Mouse (Mus musculus) heart, adult 2 months (tissue): ENCODE results near the gene Dach1. TPM values are rescaled to one million over a fixed set of nuclear protein-coding genes. Genes with fewer than 3 reads are reported as not detected.
A peak's percentile ranks its signal among the peaks of the same experiment; 100 is the strongest.

ENCODE experiments used
- DNase-seq, 2 experiments: peaks; one replicate each; pipeline ENCODE4 v3.0.0; 2021
- H3K27ac ChIP-seq: fragments of 200-600 bp; 2 replicates; pipeline ENCODE4 v1.8.1; 2022
- H3K27me3 ChIP-seq: fragments of 200-500 bp; 2 replicates; pipeline ENCODE4 v1.6.1; 2012; ENCODE audit warnings: mild to moderate bottlenecking, low read length, inconsistent platforms, mixed read lengths; ENCODE audit not compliant: control insufficient read depth, insufficient read depth
- H3K36me3 ChIP-seq: fragments of 200-500 bp; 2 replicates; pipeline ENCODE4 v1.6.1; 2012; ENCODE audit warnings: low read length, inconsistent platforms; ENCODE audit not compliant: control insufficient read depth, insufficient read depth
- H3K4me1 ChIP-seq: fragments of 200-500 bp; 2 replicates; pipeline ENCODE4 v1.6.1; 2011; ENCODE audit warnings: low read length; ENCODE audit not compliant: control insufficient read depth, insufficient read depth
- H3K4me3 ChIP-seq: fragments of 200-600 bp; 2 replicates; pipeline ENCODE4 v1.8.1; 2022
- H3K79me2 ChIP-seq: fragments of 200-500 bp; replicated peaks from 2 replicates; pipeline ENCODE4 v1.6.1; 2012; ENCODE audit warnings: mild to moderate bottlenecking, inconsistent platforms, low read length, moderate library complexity, mixed read lengths; ENCODE audit not compliant: control insufficient read depth, insufficient read depth
- H3K9ac ChIP-seq: fragments of 200-500 bp; 2 replicates; pipeline ENCODE4 v1.6.1; 2012; ENCODE audit warnings: low read depth, mild to moderate bottlenecking, control low read depth, inconsistent platforms, low read length, mixed read lengths
- CTCF ChIP-seq: fragments of 200-600 bp; IDR thresholded peaks from 2 replicates; pipeline ENCODE4 v1.8.1; 2022; ENCODE audit warnings: antibody characterized with exemption, mild to moderate bottlenecking, moderate library complexity
- EP300 ChIP-seq: fragments of 200-500 bp; IDR thresholded peaks from 2 replicates; pipeline ENCODE4 v1.6.1; 2011; ENCODE audit warnings: low read depth, low read length, control low read depth; ENCODE audit not compliant: insufficient read depth
- POLR2A ChIP-seq: fragments of 200-500 bp; IDR thresholded peaks from 2 replicates; pipeline ENCODE4 v1.6.1; 2011; ENCODE audit warnings: mild to moderate bottlenecking, low read depth, low read length, control low read depth; ENCODE audit not compliant: insufficient read depth
- WGBS: fragments of 180-500 bp; shearing (Covaris S2); methylation state at CpG from one replicate; pipeline ENCODE4 v1.1.7; 2018; 5-methylcytosine and 5-hydroxymethylcytosine counted together
- intact Hi-C: fragments of 180-260 bp; cut with DNase I; formaldehyde crosslinking; loops from one replicate; pipeline ENCODE4 v1.15.1; 2025
- polyA plus RNA-seq: library from polyadenylated mRNA; depleted of rRNA; stranded (reverse); fragments of >200 nt; gene quantifications from 2 replicates; pipeline ENCODE4 v1.2.3, GENCODE M21; 2012
- total RNA-seq, 2 experiments: library from RNA; stranded (reverse); gene quantifications; 2 replicates each; pipeline ENCODE4 v1.2.3; 2021

Gene Dach1
- total and polyA plus RNA-seq, 3 experiments, result 2.7 to 8.4 (median 7.7) TPM

DNA sequence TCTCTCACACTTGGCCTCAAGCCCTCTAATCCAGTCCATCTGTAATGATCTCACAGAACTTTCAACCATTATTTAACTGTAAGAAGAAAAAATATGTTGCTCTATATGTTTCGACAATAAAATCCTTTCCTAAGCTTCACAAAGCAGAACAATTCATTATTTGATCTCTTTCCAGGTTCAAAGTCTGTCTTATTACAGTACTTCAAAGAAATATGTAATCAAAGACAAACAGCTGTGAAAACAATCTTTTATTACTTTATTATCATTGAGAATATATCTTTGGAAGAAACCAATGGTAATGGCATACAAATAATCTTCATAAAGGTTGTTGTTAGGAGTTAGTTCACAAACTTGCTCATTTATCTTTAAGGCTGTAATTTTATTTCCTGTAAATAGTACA is 84.8 kb downstream of the Dach1 start:
- Histone ChIP-seq H3K4me3 (no peak overlapping the region), H3K27ac (no peak overlapping the region), H3K4me1 (peaks cover 2% of the 10 kb centered on the region), H3K36me3 (peaks cover 2% of the 10 kb centered on the region), H3K27me3 (no peaks in the 10 kb centered on the region), H3K79me2 (no peaks in the 10 kb centered on the region), H3K9ac (no peak overlapping the region)
- TF ChIP-seq POLR2A, result no peak
- no peak for TF ChIP-seq CTCF
- no peak for TF ChIP-seq EP300
- no peak for DNase-seq
- WGBS, result 62% methylated on average over 1 of the region's 1 CpGs
- intact Hi-C loops, result no loop called here

GRCm38 (mm10) chr14:98083419-98083818 is 86.1 kb downstream of the Dach1 start:
- Histone ChIP-seq H3K4me3 (no peak overlapping the region), H3K27me3 (no peaks in the 10 kb centered on the region), H3K9ac (no peak overlapping the region), H3K27ac (no peak overlapping the region), H3K4me1 (peaks cover 2% of the 10 kb centered on the region), H3K36me3 (peaks cover 2% of the 10 kb centered on the region), H3K79me2 (no peaks in the 10 kb centered on the region)
- 40% methylated on average over 1 of the region's 1 CpGs for WGBS
- no peak for DNase-seq
- intact Hi-C loops, result no loop called here
- TF ChIP-seq POLR2A, result no peak

DNA sequence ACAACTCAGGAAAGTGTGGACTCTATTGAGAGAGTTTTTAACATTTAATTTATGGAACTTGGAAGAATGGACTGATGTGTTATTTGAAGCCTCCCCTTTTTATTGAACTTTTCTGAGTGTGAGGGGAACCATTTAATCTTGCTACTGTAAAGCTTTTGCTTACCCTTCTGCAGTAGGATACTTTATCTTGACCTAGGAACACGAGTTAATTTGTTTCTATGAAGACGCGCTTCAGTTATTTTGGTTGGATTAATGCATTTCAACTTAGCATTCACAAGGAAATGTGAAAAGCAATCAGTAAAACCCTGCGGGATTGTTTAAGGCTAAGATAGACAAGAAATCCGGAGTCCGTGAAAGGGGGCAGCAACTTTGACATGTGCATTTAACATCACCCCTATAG is 89.6 kb downstream of the Dach1 start:
- no peak for DNase-seq
- TF ChIP-seq POLR2A, result no peak
- no peak for TF ChIP-seq CTCF
- no peak for TF ChIP-seq EP300
- H3K27ac ChIP-seq, result no peak overlapping the region
- H3K79me2 ChIP-seq, result peaks cover 3% of the 10 kb centered on the region
- peaks cover 2% of the 10 kb centered on the region; the same call in 1 of the 2 replicates for H3K36me3 ChIP-seq
- no peaks in the 10 kb centered on the region for H3K27me3 ChIP-seq
- no peaks in the 10 kb centered on the region for H3K4me1 ChIP-seq
- 77% methylated on average over 6 of the region's 6 CpGs for WGBS
- H3K4me3 ChIP-seq, result no peak overlapping the region
- intact Hi-C loops, result no loop called here
- no peak overlapping the region for H3K9ac ChIP-seq

GRCm38 (mm10) chr14:98077996-98078395 is 91.6 kb downstream of the Dach1 start:
- no peaks in the 10 kb centered on the region for H3K27me3 ChIP-seq
- no peak for DNase-seq
- H3K36me3 ChIP-seq, result peaks cover 2% of the 10 kb centered on the region; the same call in 1 of the 2 replicates
- H3K4me1 ChIP-seq, result no peaks in the 10 kb centered on the region; the same call in 1 of the 2 replicates
- intact Hi-C loops, result no loop called here
- TF ChIP-seq CTCF (no peak), EP300 (no peak), POLR2A (no peak)
- no peak overlapping the region for H3K9ac ChIP-seq
- no peak overlapping the region for H3K4me3 ChIP-seq
- peaks cover 3% of the 10 kb centered on the region for H3K79me2 ChIP-seq
- H3K27ac ChIP-seq, result no peak overlapping the region

GRCm38 (mm10) chr14:98073421-98074080 is 96.0 kb downstream of the Dach1 start:
- no peak overlapping the region for H3K27ac ChIP-seq
- TF ChIP-seq CTCF, result no peak
- no peak for TF ChIP-seq EP300
- no peak for TF ChIP-seq POLR2A
- WGBS, result 75% methylated on average over 12 of the region's 12 CpGs

DNA sequence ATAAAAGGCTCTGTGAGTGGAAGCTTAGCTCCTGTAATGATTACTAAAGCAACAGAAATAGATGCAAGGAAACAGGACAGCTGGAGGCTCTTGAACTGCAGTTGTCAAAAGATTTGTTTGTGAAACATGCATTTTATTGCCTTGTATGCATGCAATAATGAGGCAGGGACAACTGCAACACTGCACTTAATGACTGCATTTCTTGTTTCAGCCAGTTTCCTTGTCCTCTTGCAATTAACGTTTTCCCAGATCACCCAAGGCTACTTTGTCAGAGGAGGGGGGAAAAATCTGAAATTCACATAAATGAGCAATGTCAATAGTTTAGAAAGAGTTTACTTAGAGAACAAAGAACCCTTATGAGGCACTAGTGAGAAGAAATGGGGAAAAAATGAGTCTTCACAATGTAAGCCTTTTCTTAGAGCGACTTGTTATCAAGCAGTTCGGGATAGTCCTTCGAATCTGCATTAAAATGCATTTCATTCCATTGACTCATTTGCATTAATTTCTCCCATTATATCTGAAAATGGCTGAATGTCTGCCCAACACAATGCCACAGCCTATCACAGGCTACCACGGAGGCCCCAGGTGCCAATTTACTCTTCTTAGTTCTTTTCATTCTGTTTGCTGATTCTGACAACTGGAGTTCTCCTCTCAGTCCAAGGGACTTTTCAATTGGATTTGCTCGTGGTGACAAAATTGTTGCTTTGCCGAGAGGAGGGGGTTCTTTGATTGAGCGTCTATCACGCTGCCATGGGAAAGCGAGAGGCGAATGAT is 96.7 kb downstream of the Dach1 start:
- TF ChIP-seq POLR2A, result no peak
- no peak for TF ChIP-seq EP300
- no peak for TF ChIP-seq CTCF
- intact Hi-C loops, result no loop called here
- Histone ChIP-seq H3K36me3 (peaks cover 4% of the 10 kb centered on the region), H3K27ac (peak overlapping the region; percentile 16; the same call in 1 of the 2 replicates), H3K79me2 (peaks cover 3% of the 10 kb centered on the region), H3K9ac (no peak overlapping the region), H3K4me3 (no peak overlapping the region), H3K27me3 (no peaks in the 10 kb centered on the region), H3K4me1 (peaks cover 2% of the 10 kb centered on the region; the same call in 1 of the 2 replicates)
- no peak for DNase-seq
- 68% methylated on average over 11 of the region's 11 CpGs for WGBS

More at GRCm38 (mm10) chr14:98073421-98074080, 96.0 kb downstream of the Dach1 start:
- DNase-seq, result no peak
- Histone ChIP-seq H3K79me2 (peaks cover 3% of the 10 kb centered on the region), H3K9ac (no peak overlapping the region), H3K27me3 (no peaks in the 10 kb centered on the region), H3K36me3 (peaks cover 4% of the 10 kb centered on the region), H3K4me3 (no peak overlapping the region), H3K4me1 (peaks cover 2% of the 10 kb centered on the region; the same call in 1 of the 2 replicates)
- intact Hi-C loops, result no loop called here
